Mouse (Mus musculus) kidney, adult 2 months (tissue): ENCODE results near the gene Lrrc75a.

Source experiments
- CTCF ChIP-seq: fragments of 200-500 bp; conservative IDR thresholded peaks from 2 replicates; pipeline ENCODE4 v1.5.1; 2011; ENCODE audit warnings: low read depth, mild to moderate bottlenecking, control low read depth, low read length, moderate library complexity, mixed read lengths; ENCODE audit not compliant: insufficient read depth, insufficient read length
- POLR2A ChIP-seq: fragments of 200-500 bp; IDR thresholded peaks from one replicate; pipeline ENCODE4 v1.6.1; 2011; ENCODE audit warnings: low read depth, low read length, control low read depth

DNA sequence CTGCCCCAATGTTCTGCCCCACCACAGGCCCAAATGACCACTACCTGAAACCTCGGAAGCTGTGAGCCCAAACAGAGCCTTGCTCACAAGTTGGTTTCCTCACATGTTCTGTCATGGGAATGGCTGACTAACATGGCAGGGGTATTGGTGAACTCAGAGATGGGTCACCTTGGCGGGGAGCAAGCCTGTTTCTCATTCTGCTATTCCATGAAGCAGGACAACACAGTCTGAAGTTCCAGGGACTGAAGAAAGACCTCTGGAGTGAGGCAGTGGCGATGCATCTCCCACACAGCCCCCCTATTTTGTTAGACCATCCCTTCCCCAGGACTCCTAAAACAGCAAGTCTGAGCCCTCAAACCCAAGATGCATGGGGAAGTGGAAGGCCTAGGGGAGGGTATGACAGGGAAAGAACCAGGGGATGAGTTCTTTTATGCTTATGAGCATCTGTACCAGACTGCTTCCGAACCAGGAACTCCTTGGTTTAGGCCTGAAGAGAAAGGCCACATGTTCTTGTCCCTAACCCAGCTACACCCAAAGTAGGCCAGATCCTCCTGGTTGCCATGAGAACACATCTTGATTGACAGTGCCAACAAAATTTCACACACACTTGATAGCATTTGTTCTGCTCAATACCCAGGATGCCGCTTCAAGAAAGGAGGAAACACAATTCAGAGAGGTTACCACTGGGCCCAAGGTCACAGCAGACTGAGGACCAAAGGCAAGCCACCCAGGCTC, 3.6 kb downstream of the Lrrc75a start:
- no peak for TF ChIP-seq POLR2A
- no peak for TF ChIP-seq CTCF
